Mouse (Mus musculus): ENCODE measurements at regions not wholly inside any gene's neighbourhood (a gene's known extent, or its start where the extent isn't known, plus 50 kb on each side); places are given as distances from the start of the nearest gene placed in this dataset.

- no peak for DNase-seq (ENCODE audit: low read depth, low spot score)
These were observed 445.7 kb upstream of the 4930412O13Rik start for GRCm38 (mm10) chr2:9435155-9435872.

GRCm38 (mm10) chr2:9443103-9443502 lies 437.9 kb upstream of the 4930412O13Rik start:
- no peak for DNase-seq (ENCODE audit: low read depth, low spot score)

DNA sequence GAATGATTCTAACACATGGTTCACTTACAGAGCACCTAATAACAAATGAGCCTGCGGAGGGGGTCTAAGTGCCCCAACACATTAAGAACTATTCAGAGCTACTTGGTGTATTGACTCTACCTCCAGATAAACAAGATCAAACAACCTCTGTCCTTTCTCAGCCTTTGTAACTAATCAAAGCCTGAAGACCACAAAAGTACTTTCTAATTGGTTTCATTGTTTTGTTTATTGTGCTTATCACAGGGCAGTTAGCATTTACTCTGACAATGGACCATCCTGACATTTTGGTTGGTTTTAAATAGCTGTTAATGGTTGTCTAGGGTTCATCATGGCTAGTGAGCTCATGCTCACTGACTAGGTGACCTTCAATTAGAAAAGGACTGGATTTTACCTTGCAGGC lies 435.2 kb upstream of the 4930412O13Rik start:
- DNase-seq (ENCODE audit: low read depth, low spot score) = no peak

DNA sequence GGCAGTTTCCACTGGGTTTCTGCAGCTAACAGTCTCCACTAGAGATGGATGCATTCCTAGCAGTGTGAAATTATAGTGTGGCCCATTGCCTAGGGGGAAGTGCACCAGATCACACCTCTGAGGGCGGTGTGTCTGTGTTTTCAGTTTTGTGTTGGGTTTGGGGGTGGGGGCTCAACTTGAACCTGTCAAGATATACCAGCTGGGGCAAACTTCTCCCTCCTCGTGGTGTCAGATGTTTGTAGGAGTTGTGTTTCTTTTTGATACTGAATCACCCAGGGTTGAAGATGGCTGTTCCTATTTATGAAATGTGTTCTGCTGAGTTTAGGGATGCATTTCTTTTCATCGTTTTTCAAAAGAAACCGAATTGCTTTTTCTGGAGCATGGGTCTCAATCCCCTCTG lies 416.6 kb upstream of the 4930412O13Rik start:
- no peak for DNase-seq (ENCODE audit: low read depth, low spot score)

GRCm38 (mm10) chr2:9464818-9465217 lies 416.2 kb upstream of the 4930412O13Rik start:
- DNase-seq (ENCODE audit: low read depth, low spot score) = no peak

- no peak for DNase-seq (ENCODE audit: low read depth, low spot score)
These were observed 413.5 kb upstream of the 4930412O13Rik start for GRCm38 (mm10) chr2:9467573-9467972.

GRCm38 (mm10) chr2:9468651-9469050 lies 412.4 kb upstream of the 4930412O13Rik start:
- DNase-seq (ENCODE audit: low read depth, low spot score) = no peak

- peak; percentile 10 for DNase-seq (ENCODE audit: low read depth, low spot score)
These were observed 399.2 kb upstream of the 4930412O13Rik start for GRCm38 (mm10) chr2:9481678-9482345.

- DNase-seq (ENCODE audit: low read depth, low spot score) = no peak
These were observed 393.6 kb upstream of the 4930412O13Rik start for GRCm38 (mm10) chr2:9487381-9487914.

GRCm38 (mm10) chr2:9493606-9494145 lies 387.4 kb upstream of the 4930412O13Rik start:
- no peak for DNase-seq (ENCODE audit: low read depth, low spot score)

- DNase-seq (ENCODE audit: low read depth, low spot score) = no peak
These were observed 361.0 kb upstream of the 4930412O13Rik start for GRCm38 (mm10) chr2:9520045-9520444.

DNA sequence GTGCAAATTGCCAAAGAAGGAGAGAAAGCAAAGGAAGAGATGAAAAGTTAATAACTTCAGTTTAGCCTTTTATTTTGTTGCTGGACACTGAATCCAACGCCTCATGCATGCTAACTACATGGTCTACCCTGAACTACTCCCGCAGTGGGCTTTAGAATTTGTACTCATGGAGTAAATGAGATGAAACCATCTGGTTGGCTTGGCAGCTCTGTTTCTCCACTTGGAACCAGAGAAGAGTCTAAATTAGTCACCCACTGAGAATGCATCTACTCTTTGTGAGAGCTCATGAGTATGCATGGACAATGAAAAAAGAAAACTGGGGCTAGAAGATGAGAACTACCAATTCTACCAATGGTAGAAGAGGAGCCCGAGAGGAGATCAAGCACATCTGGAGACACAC lies 355.1 kb upstream of the 4930412O13Rik start:
- no peak for DNase-seq (ENCODE audit: low read depth, low spot score)

DNA sequence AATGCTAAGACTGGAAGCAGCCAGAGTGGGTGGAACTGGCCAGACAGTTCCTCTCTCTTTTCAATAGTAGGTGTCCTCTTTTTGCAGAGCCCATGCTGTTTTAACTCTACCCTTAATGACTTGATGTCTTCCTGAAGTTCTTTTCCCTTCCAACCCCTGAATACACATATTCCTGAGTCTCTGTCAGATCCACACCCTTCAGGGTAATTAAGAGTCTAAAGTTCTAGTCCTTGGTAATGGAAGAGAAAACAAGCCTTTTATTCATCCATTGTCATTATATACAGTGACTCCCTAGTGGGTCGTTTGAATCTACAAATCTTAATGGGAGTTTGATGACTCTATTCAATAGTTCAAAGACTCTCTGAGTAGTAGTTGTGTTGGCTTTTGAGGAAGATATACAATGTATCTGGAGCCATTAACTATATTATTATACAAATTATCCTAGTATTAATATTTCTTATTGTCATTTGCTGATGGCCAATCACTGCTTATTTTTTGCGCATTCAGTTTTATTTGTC lies 345.9 kb upstream of the 4930412O13Rik start:
- DNase-seq (ENCODE audit: low read depth, low spot score) = no peak

- DNase-seq (ENCODE audit: low read depth, low spot score) = peak; percentile 6
These were observed 333.1 kb upstream of the 4930412O13Rik start for GRCm38 (mm10) chr2:9547771-9548590.

DNA sequence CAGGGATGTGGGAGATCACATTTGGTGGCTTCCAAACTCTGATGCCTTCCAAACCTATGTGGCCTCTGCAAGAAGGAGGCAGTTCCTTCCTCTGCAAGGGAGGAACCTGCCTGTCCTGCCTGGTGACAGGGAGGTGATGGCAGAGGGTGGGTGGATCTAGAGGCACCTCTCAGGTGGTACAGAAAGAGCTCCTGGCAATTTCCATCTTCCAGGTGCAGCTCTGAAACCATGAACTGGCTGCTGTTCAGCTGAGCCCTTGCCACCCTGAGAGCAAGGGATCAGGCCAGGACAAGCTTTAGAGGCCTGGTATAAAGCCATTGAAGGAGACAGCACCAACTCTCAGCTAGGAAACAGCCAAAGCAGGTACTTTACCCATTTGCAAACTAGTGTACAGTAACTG lies 327.7 kb upstream of the 4930412O13Rik start:
- DNase-seq (ENCODE audit: low read depth, low spot score) = no peak

DNA sequence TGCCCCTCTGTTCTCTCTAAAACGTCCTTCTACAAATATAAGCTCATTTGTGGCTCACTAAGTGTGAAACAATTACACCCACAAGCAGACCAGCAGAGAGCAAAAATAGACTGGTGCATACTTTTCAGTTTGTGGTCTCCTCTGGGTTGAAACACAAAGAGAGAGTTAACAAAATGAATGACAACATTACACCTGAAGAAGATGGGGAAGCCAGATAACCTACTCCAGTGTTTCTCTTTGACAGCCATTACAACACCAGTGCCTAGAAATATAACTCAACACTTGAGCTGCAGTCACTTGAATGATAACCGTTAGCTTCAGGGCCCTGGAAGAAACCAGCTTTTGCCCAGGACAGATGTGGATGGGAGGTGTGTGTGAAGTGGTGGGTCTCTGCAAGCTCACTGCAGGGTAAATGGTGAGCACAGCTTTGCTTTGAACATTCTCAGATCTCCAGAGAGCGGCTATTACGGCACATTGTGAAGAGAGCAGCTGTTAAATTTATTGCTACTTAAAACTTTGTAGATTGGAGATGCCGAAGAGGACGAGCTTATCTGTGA lies 316.5 kb upstream of the 4930412O13Rik start:
- no peak for DNase-seq (ENCODE audit: low read depth, low spot score)

DNA sequence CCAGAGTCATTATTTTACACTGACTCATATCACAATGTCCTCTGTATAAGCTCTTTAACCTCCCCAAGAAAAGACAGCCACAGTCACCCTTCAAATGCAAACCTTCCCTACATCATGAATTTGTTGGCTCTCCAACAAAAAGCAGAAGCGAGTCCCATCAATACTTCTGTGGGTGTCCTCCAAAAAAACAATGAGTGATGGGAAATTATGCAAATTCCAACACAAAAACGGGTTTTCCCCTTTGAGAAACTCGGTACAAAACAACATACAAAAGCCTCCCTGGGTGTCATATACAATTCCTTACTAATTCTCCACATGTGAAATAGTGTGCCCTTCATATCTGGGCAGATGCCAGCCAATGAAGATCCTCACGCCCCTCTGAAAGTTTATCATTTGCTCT lies 311.8 kb upstream of the 4930412O13Rik start:
- no peak for DNase-seq (ENCODE audit: low read depth, low spot score)

GRCm38 (mm10) chr2:9574196-9574595 lies 306.9 kb upstream of the 4930412O13Rik start:
- DNase-seq (ENCODE audit: low read depth, low spot score) = no peak

- DNase-seq (ENCODE audit: low read depth, low spot score) = no peak
These were observed 306.4 kb upstream of the 4930412O13Rik start for GRCm38 (mm10) chr2:9574651-9575050.

DNA sequence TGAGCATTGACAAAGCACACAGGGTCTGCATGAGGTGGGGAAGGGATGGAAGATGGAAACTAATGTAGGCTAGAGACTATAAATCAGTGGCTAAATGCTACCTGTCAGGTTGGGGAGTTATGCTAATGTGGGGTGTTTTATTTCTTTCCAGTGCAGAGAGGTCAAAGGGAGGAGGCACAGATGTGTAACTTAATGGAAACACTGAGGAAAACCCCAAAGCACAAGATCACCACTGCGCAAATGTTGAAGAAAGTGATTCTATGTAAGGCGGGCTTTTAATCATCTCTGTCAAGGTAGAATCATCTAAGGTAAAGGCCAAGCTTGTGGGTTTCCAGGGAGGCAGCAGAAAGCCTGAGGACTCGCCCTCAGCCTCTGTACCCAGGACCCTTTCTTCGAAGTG lies 303.2 kb upstream of the 4930412O13Rik start:
- no peak for DNase-seq (ENCODE audit: low read depth, low spot score)

GRCm38 (mm10) chr2:9587389-9587788 lies 293.7 kb upstream of the 4930412O13Rik start:
- no peak for DNase-seq (ENCODE audit: low read depth, low spot score)
